Mouse (Mus musculus): ENCODE results near the gene Acaca.

DNA sequence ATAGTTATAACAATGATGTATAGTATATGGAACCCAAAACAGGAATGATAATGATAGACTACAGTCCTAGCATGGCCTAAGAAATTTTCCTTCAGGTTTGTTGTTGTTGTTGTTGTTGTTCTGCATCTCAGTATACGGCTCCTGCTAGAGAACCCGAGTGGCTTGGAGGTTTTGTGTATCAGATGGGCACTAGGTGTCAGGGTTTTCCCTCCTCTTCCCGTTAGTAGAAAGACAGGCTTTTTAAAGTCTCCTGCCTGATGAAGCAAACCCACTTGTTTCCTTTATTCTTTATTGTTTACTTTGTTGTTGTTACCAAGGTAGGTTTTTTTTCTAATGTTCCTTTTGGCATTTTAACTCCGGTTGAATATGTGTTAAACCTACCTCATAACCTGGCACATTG, 197.6 kb downstream of the Acaca start:
- no peak for TF ChIP-seq POLR2A (IDR thresholded peaks at IDR 0.05; ENCODE audit: extremely low read depth, insufficient read depth, low read length)
- no peak for TF ChIP-seq CTCF (IDR thresholded peaks at IDR 0.05; ENCODE audit: extremely low read depth, insufficient read depth, low read length)

Data from cortical plate, adult 2 months (tissue).